Mouse (Mus musculus) thymus, postnatal 14 days (tissue): ENCODE data around the gene Dnah7c.
"Not testable (repeated sequence)": the region's sequence is repeated elsewhere in the genome, so short reads cannot be mapped to it uniquely, and the experiment has no call there.

ENCODE experiments used
- DNase-seq: peaks from one replicate; pipeline ENCODE4 v3.0.0; 2021

Dnah7c gene

DNA sequence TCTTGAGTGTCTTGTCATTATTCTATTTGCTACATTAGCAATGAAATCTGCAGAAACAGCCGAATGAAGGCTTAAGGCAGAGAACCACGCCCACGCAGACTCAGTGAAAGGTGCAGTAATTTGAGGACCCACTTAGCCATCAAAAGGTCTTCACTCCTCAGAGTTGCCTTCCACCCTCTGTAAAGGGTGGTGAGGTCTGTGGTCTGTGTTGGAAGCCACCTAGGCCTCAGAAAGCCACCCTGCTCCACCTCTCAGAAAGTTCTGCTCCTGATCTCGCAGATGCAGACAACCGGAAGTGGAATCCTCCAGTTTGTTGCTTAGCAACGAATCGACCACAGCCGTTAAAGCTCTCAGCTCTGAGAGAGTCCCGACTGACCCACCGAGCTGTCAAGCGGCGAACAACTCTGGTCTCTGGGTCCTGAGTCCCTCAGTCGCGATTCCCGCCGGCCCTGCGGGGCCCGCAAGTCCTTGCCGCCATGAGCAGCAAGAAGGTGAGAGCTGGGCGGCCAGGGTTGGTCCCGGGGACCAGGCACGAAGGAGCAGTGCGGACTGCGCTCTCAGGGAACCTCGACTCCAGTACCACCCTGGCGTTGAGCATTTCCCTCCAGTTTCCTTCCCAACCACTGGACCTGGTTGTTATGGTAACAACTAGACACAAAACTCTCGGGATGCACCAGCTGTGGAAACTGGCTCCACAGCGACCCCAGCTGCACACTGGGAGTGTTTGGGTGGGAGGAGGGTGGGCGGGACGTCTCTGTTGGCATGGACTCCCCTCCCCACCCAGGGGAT is at the start of gene Dnah7c:
Dnah7c (plus strand) TSS at position 456 of the 789 bp plus-strand sequence.
- DNase-seq = peak; percentile 40

DNA sequence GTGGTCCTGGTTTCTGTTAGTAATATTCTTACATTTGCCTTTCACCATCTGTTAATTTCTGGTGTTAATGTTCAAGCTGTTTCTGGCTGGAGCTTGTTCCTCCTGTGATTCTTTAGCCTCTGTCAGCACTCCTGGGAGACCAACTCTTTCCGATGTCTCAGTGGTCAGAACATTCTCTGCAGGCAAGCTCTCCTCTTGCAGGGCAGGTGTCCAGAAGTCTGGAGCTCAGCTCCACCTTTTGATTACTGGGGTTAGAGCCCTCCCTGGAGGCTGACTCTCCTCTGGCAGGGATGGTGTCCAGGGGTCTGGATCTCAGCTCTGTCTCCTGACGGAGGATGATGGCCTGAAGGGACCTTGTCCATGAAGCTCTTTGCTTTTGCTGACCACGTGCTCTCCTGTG is 44.8 kb upstream of the Dnah7c start:
- DNase-seq = not testable (repeated sequence)

- not testable (repeated sequence) for DNase-seq
Measured at GRCm38 (mm10) chr1:46394681-46395297, 30.6 kb upstream of the Dnah7c start.

DNA sequence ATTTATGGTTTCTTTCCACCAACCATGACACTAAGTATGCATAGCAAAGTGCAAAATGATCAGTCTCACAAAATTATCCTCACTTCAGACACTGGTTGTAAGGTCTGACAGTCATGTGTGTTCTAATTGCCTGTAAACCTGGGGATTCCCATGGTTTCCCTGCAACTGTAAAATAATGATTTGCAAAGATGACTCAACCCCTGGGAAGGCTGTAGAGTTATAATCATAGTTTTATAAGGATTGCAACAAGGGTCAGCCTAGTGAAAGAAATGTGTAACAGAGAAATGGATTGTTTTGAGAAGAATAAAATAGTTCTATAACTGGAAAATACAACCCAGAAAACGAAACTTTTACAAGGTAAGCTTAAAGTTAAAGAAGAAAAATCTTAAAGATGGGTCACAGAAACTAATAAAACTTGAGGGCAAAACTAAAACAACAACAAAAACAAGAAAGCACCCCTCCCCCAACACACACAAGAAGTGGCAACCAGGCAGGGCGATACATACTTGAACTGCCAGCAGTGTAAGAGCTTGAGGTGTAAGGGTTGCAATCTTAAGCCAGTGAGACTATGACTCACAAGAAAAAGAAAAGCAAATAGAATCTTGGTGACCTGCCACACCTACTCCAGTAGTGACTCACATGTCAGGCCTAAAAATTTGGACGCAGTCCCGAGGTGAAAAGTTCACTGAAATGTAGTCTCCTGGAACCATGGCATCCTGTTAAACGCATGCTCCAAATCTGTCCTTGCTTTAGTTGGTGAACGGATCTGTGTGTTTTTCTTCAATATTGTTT is 16.9 kb upstream of the Dnah7c start:
- no peak for DNase-seq

- DNase-seq = not testable (repeated sequence)
Measured at GRCm38 (mm10) chr1:46414798-46415197, 10.6 kb upstream of the Dnah7c start.

DNA sequence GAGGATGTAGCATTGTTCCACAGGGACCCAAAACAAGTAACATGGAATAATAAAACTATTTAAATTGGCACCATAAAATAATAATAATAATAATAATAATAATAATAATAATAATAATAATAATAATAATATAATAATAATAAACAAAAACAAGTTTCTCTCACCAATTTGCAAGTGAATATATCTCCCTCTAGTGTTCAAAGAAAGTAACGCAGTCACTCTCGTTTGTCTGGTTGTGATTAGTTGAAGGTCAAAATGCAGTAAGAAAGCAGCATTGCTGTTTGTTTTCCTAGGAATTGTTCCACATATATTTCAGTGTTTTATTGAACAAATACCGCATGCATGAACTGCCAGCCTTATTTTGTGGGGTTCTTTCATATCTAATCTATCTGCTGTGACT is 8.4 kb upstream of the Dnah7c start:
- not testable (repeated sequence) for DNase-seq

DNA sequence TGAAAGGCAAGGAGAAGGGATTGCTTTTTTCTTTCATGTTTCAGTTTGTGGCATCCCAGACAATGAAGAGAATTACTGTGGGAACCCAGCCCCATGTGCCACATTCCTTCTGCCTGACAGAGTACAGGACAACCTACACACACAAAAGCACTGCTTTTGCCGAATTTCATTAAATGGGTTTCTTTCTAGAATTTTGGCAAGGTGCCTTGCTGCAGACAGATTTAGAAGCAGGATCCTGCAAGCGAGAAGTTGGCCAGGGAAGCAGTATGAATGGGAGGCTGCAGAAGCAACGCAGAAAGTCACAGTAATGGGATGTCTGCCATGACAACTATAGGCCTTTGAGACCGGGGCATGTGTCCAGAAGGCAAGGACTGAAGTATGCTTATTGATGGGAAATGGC is 6.4 kb upstream of the Dnah7c start:
- not testable (repeated sequence) for DNase-seq

GRCm38 (mm10) chr1:46428401-46428800 is 3.0 kb downstream of the Dnah7c start:
- DNase-seq = no peak

DNA sequence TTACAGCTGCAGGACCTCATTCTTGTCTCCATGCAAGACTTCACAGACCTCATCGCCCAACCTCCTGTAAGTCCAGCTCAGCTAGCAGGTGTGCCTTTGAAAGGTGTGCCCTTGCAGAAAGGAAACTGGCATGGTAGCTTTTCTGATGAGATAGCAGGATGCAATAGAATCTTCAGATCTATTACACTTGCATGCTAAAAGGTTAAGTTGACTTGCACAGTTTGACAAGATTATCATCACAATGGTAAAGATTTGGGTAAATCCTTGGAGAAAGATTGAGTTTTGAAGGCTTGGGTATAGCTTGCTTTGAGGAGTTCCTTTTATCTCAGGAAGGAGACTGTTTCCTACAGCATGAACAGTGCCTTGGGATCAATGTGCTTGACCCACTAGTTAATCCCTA is 89.3 kb downstream of the Dnah7c start:
- not testable (repeated sequence) for DNase-seq

DNA sequence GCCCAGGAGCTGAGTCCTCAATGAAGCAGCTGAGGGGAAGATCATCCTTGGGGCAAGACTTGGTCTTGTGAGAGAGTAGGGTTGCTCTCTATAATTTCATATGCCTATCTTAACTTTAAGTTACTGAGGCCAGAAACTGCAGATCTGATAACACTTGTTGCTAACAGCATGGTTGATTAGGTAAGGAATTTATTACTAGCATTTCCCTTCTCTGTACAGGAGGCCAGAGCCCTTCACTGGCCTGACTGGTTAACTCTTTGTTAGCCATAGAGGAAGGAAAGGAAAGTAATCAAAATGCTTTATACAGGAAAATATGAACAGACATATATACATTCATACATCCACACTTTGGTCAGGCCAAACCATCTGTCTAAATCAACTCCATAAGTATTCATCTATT is 95.6 kb downstream of the Dnah7c start:
- no peak for DNase-seq

- DNase-seq = not testable (repeated sequence)
Measured at GRCm38 (mm10) chr1:46526537-46526936, 101.1 kb downstream of the Dnah7c start.

DNA sequence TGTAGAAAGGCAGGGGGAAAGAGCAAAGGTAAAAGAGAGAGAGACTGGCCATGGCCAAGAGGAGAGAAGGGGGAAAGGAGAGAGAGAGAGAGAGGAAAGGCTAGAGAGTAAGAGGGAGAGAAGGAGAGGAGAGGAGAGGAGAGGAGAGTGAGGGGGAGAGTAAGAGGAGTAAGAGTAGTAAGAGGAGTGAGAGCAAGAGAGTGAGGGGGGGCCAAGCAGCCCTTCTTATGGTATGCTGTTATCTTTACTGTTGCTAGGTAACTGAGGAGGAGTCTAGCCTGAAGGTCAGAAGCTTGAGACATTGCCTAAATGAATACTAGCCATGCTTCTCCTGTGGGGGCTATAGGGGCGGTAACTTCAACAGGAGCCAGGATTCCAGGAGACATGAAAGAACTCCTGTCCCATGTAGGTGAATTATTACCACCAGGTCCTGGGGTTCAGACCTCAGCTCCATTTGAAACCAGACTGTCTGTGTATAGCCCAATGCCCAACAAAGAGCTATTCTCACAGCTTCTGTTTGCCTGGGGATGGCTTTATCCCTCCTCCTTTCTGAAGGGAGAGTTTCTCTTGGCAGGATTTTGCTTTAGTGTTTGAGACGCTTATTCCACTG is 119.5 kb downstream of the Dnah7c start:
- DNase-seq = no peak

DNA sequence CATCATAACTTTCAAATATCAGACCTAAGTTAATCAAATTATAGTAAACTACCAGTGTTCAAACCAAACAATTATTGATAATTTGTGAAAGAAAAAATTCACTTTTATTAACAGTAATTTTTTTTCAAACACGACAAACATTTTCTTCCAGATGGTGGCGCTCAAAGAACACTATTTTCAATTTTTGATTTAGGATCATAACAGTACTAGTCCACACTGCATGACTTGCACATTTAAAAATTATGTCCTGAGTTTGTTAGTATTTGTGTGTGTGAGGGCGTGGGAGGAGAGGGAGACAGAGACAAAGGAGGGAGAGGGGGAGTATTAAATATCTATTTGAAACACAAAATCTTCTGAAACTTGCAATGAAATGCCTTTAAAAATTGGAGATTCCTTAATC is 155.0 kb downstream of the Dnah7c start:
- no peak for DNase-seq

GRCm38 (mm10) chr1:46593826-46594225 is 168.4 kb downstream of the Dnah7c start:
- DNase-seq = not testable (repeated sequence)

GRCm38 (mm10) chr1:46596343-46596742 is 171.0 kb downstream of the Dnah7c start:
- not testable (repeated sequence) for DNase-seq

- no peak for DNase-seq
Measured at GRCm38 (mm10) chr1:46620331-46620730, 194.9 kb downstream of the Dnah7c start.

- DNase-seq = not testable (repeated sequence)
Measured at GRCm38 (mm10) chr1:46625914-46626313, 200.5 kb downstream of the Dnah7c start.

DNA sequence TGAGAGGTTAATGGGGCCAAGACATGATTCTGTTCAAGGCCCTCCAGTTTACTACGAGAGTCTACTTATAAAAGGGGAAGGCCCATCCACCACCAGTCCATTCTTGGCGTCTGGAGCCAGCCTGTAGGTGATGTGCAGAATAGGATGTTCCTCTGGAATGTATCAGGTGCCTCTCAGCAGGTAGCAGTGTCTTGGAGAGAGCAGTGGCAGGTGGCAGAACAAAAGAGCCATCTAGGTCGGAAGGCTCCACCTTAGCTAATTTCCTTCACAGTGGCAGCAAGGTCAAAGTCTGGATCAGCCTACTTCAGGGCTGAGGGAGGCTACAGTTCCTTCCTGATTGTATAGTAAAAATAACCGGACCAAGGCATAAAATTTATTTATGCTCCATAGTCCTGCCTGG is 224.4 kb downstream of the Dnah7c start:
- not testable (repeated sequence) for DNase-seq

- DNase-seq = not testable (repeated sequence)
Measured at GRCm38 (mm10) chr1:46652721-46653120, 227.3 kb downstream of the Dnah7c start.

DNA sequence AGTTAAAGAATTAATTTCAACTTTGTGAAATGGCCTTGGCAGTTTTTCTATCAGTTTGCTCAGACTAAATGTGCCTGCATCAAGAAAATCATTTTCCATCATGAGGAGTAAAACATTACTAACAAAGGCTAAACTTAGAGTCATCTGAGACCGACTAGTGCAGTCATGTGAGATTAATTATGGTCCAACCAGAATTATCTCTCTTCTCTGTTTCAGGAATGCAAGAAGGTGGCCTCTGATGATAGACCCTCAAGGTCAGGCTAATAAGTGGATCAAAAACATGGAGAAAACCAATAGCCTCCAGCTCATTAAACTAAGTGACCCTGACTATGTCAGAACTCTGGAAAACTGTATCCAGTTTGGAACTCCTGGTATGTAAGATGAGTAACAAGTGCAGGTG is 299.4 kb downstream of the Dnah7c start:
- not testable (repeated sequence) for DNase-seq

GRCm38 (mm10) chr1:46725266-46725665 is 299.9 kb downstream of the Dnah7c start:
- DNase-seq = no peak

DNA sequence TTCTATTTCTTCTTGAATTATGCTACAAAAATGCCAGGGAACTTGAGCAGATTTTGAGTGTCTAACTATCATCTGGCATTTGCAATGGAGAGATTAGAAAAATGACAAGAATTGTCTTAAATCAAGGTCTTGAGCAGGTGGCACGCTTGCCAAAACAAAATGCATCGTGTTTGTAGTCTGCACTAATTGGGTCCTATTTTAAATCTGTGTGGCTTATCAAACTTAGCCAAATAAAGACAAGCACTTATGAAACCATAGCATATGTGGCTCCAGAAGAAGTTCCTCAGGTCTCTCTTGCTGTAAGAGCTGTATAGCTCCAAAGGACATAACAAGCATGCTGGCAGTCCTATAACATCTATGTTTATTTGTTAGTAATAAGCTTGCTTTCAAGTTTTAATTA is 300.3 kb downstream of the Dnah7c start:
- DNase-seq = not testable (repeated sequence)

GRCm38 (mm10) chr1:46729731-46730130 is 304.3 kb downstream of the Dnah7c start:
- not testable (repeated sequence) for DNase-seq
